Mouse (Mus musculus) lung, adult 2 months (tissue): ENCODE data around the gene Gdf2.

Source experiments
- CTCF ChIP-seq: fragments of 200-500 bp; IDR thresholded peaks from 2 replicates; pipeline ENCODE4 v1.5.1; 2011; ENCODE audit warnings: mild to moderate bottlenecking, low read length, control low read depth; ENCODE audit not compliant: insufficient read depth
- POLR2A ChIP-seq: fragments of 200-500 bp; IDR thresholded peaks from 2 replicates; pipeline ENCODE4 v1.6.1; 2011; ENCODE audit warnings: low read depth, mild to moderate bottlenecking, control low read depth, low read length, borderline replicate concordance; ENCODE audit errors: extremely low read depth

DNA sequence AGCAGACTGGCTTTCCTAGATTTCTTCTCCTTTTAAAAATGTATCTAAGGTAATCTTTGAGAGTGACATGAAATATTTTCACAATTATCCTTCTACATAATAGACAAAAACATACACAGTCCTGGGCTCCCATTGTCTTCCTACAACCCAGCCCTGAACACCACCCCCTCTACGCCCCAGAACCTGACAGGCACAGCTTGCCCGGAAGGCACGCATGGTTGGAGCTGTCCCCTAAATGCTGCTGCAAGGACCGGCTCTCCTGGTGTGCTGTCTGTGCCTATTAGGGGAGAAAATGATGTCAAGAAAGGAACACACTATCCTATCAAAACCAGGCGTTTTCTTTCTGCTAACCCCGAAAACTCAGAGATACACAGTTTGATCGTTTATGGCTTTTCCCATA is 36.9 kb downstream of the Gdf2 start:
- TF ChIP-seq CTCF (no peak), POLR2A (no peak)
